Mouse (Mus musculus) cerebellum, adult 2 months (tissue): ENCODE data around the gene Nosip.

Experiments used
- CTCF ChIP-seq: fragments of 200-500 bp; IDR thresholded peaks from 2 replicates; pipeline ENCODE4 v1.5.1; 2011; ENCODE audit warnings: low read depth, mild to moderate bottlenecking, control low read depth, low read length, moderate library complexity, borderline replicate concordance; ENCODE audit not compliant: insufficient read depth
- POLR2A ChIP-seq: fragments of 200-500 bp; IDR thresholded peaks from 2 replicates; pipeline ENCODE4 v1.6.1; 2011; ENCODE audit warnings: low read length, control low read depth, borderline replicate concordance; ENCODE audit not compliant: insufficient read depth

DNA sequence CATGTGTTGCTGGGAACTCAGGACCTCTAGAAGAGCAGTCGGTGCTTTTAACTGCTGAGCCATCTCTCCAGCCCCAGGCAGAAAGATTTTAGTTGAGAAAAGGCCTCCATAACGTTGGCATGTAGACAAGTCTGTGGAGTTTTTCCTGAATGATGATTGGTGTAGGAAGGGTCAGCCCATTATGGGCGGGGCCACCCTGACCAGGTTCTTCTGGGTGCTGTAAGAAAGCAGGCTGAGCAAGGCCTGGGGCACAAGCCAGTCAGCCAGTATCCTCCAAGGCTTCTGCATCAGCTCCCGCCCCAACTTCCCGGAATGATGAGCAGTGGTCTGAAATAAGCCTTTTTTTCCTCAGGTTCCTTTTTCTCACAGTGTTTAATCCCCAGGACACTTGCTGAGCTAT lies 18.8 kb downstream of the Nosip start:
- no peak for TF ChIP-seq POLR2A
- no peak for TF ChIP-seq CTCF
